Mouse (Mus musculus) heart, embryonic 15.5 days (tissue): ENCODE results near the gene Stfa1. TPM values are rescaled to one million over a fixed set of nuclear protein-coding genes. Genes with fewer than 3 reads are reported as not detected.
"Not testable (repeated sequence)": the region's sequence is repeated elsewhere in the genome, so short reads cannot be mapped to it uniquely, and the experiment has no call there.

Source experiments
- ATAC-seq: fragments of 200-750 bp; cut with Nextera tagmentation; replicated peaks from 2 replicates; pipeline ENCODE4 v1.8.0; 2017; ENCODE audit warnings: low read depth, moderate TSS enrichment; ENCODE audit not compliant: insufficient number of reproducible peaks, insufficient read depth, low FRiP score
- H3K27ac ChIP-seq: fragments of 300-500 bp; sonication (generic); 2 replicates; pipeline ENCODE4 v1.5.1; 2015; ENCODE audit warnings: mild to moderate bottlenecking, inconsistent platforms
- H3K27me3 ChIP-seq: fragments of 300-500 bp; sonication (generic); 2 replicates; pipeline ENCODE4 v1.6.1; 2015; ENCODE audit warnings: inconsistent platforms
- H3K36me3 ChIP-seq: fragments of 300-500 bp; sonication (generic); 2 replicates; pipeline ENCODE4 v1.6.1; 2015; ENCODE audit warnings: mild to moderate bottlenecking, inconsistent platforms
- H3K4me1 ChIP-seq: fragments of 300-500 bp; sonication (generic); replicated peaks from 2 replicates; pipeline ENCODE4 v1.6.1; 2015; ENCODE audit warnings: inconsistent platforms
- H3K4me2 ChIP-seq: fragments of 300-500 bp; sonication (generic); 2 replicates; pipeline ENCODE4 v1.6.1; 2015; ENCODE audit warnings: inconsistent platforms, mild to moderate bottlenecking, moderate library complexity
- H3K4me3 ChIP-seq: fragments of 300-500 bp; sonication (generic); 2 replicates; pipeline ENCODE4 v1.5.1; 2015; ENCODE audit warnings: mild to moderate bottlenecking, inconsistent platforms
- H3K9ac ChIP-seq: fragments of 300-500 bp; sonication (generic); 2 replicates; pipeline ENCODE4 v1.6.1; 2015; ENCODE audit warnings: mild to moderate bottlenecking, inconsistent platforms
- H3K9me3 ChIP-seq: fragments of 300-500 bp; sonication (generic); replicated peaks from 2 replicates; pipeline ENCODE4 v1.6.1; 2016; ENCODE audit warnings: inconsistent platforms
- WGBS: fragments of 180-500 bp; shearing (Covaris S2); methylation state at CpG from one replicate; pipeline ENCODE4 v1.1.7; 2015; ENCODE audit warnings: mixed read lengths; 5-methylcytosine and 5-hydroxymethylcytosine counted together
- polyA plus RNA-seq: library from polyadenylated mRNA; unstranded; fragments of >200 nt; fragmentation: Nextera tagmentation; extraction: Ambion mirVana; gene quantifications from 2 replicates; pipeline ENCODE4 v1.2.1, GENCODE M21; 2015

Stfa1 gene
- 4.0 and 6.2 TPM in 2 replicates for polyA plus RNA-seq

DNA sequence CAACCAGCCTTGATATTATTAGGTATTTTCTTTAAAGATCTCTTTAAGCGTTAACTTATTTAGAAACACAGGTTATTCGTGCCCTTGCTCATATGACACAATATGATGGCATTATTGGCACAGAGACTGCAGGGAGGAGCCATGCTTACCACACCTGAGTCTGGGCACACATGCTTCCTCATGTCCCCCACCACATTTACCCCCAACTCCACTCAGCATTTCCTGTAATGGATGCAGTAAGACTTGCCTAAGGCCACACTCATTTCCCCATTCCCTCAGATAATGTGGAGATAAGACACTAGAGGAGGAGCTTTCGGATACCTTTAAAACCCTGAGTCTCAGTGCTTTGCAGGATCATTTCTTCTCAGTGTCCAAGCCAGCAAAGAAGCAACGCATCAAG is at the start of gene Stfa1:
Gene Stfa1, plus strand, starts transcription at position 156 of the 400 bp plus-strand sequence.
- H3K36me3 ChIP-seq, H3K27me3 ChIP-seq, H3K4me2 ChIP-seq, H3K27ac ChIP-seq, H3K4me1 ChIP-seq, H3K9ac ChIP-seq, H3K4me3 ChIP-seq, H3K9me3 ChIP-seq, ATAC-seq: not testable (repeated sequence)
- 77% methylated on average over 4 of the region's 4 CpGs for WGBS

DNA sequence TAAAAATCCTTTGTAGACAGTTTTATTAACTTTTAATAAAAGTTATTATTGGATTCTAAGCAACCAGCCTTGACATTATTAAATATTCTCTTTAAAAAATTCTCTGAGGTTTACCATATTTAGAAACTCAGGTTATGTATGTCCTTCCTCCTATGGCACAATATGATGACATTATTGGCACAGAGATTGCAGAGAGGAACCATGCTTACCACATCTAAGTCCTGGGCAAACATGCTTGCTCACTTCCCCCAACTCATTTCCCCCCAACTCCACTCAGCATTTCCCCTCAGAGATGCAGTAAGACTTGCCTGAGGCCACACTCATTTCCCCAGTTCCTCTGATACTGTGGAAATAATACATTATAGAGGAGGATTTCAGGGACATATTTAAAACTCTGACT is 16.2 kb upstream of the Stfa1 start:
- not testable (repeated sequence) for H3K9me3 ChIP-seq, H3K27me3 ChIP-seq, H3K4me1 ChIP-seq, H3K36me3 ChIP-seq, H3K27ac ChIP-seq, H3K9ac ChIP-seq, ATAC-seq, H3K4me2 ChIP-seq, H3K4me3 ChIP-seq

DNA sequence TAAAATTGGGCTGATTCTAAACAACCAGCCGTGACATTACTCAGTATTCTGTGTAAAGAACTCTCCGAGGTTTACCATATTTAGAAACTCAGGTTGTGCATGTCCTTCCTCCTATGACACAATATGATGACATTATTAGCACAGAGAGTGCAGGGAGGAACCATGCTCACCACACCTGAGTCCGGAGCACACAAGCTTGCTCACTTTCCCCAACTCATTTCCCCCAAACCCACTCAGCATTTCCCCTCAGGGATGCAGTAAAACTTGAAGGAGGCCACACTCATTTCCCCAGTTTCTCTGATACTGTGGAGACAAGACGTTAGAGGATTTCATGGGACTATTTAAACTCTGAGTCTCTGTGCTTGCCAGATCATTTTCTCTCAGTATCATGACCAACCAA is 12.4 kb downstream of the Stfa1 start:
- H3K9ac ChIP-seq: no peak overlapping the region
- no peaks in the 10 kb centered on the region for H3K36me3 ChIP-seq
- no peak overlapping the region for H3K4me3 ChIP-seq
- H3K27me3 ChIP-seq: no peaks in the 10 kb centered on the region
- ATAC-seq: no peak
- no peaks in the 10 kb centered on the region for H3K4me1 ChIP-seq
- no peak overlapping the region for H3K4me2 ChIP-seq
- H3K27ac ChIP-seq: no peak overlapping the region
- no peaks in the 10 kb centered on the region for H3K9me3 ChIP-seq
- WGBS: 77% methylated on average over 4 of the region's 4 CpGs

DNA sequence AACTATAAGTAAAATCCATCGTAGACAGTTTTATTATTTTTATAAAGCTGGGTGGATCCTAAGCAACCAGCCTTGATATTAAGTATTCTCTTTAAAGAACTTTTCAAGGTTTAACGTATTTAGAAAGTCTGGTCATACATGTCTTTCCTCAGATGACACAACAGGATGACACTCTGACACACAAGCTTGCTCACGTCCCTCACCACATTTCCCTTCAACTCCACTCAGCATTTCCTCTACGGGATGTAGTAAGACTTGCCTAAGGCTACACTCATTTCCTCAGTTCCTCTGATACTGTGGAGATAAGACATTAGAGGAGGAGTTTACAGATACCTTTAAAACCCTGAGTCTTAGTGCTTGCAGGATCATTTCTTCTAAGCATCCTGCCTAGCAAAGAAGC is 30.9 kb downstream of the Stfa1 start:
- Histone ChIP-seq H3K27me3 (no peaks in the 10 kb centered on the region), H3K9ac (no peak overlapping the region), H3K9me3 (no peaks in the 10 kb centered on the region), H3K4me2 (no peak overlapping the region), H3K36me3 (no peaks in the 10 kb centered on the region), H3K4me3 (no peak overlapping the region), H3K4me1 (no peaks in the 10 kb centered on the region), H3K27ac (no peak overlapping the region)
- WGBS: 60% methylated on average over 4 of the region's 4 CpGs
- no peak for ATAC-seq

DNA sequence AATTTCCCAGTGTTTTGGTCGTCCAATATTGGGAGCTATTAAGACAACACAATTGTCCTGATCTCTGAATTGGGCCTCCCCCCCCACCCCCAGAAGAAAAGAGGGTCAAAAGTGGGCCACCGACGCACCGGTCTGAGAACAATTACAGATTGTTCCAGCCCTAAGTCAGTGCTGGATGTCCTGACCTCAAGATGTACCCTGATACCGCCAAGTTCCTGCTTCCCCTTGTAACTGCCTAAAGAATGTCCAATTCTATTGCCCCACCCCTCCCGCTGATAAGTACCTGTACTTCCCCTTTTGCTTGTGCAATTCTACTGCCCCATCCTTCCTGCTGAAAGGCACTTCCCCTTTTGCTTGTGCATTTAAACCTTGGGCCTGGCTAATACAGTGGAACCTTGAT is 39.4 kb downstream of the Stfa1 start:
- WGBS: 81% methylated on average over 6 of the region's 6 CpGs
- not testable (repeated sequence) for H3K36me3 ChIP-seq, H3K4me3 ChIP-seq, H3K4me1 ChIP-seq, ATAC-seq, H3K9me3 ChIP-seq, H3K27me3 ChIP-seq, H3K9ac ChIP-seq, H3K27ac ChIP-seq, H3K4me2 ChIP-seq

DNA sequence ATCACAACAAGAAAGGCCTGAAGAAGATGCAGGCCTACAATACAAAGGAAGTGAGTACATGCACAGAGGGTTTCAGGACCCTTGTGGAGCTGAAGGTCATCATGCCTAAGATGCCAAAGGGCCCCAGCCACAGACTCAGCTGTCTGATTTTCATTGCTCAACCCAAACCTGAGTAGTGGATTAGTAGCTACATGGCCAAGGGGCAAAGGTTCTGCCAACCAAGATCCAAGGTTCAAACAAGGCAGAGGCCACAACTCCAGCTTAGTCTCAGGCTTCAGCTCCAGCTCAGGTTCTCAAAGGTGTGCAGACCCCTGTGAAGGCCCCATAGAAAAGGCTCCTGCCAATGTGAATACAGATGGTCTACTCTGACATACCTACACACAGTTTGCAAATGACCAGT is 42.5 kb downstream of the Stfa1 start:
- H3K27ac ChIP-seq: no peak overlapping the region
- H3K27me3 ChIP-seq: no peaks in the 10 kb centered on the region
- H3K4me3 ChIP-seq: no peak overlapping the region
- no peaks in the 10 kb centered on the region for H3K9me3 ChIP-seq
- no peak overlapping the region for H3K9ac ChIP-seq
- no peaks in the 10 kb centered on the region for H3K36me3 ChIP-seq
- H3K4me2 ChIP-seq: no peak overlapping the region
- ATAC-seq: no peak
- H3K4me1 ChIP-seq: no peaks in the 10 kb centered on the region

DNA sequence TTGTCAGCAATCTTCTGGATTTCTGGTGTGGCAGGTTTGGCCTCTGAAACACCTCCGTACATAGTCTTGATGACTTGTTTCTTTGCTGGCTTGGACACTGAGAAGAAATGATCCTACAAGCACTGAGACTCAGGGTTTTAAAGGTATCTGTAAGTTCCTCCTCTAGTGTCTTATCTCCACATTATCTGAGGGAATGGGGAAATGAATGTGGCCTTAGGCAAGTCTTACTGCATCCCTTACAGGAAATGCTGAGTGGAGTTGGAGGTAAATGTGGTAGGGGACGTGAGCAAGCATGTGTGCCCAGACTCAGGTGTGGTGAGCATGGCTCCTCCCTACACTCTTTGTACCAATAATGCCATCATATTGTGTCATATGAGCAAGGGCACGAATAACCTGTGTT is 57.5 kb downstream of the Stfa1 start, which contains the start of gene BC117090:
Gene BC117090, minus strand, starts transcription at position 101 of the 400 bp plus-strand sequence.
- Histone ChIP-seq H3K4me3 (no peak within 1 kb of the TSS), H3K36me3 (no peaks in the 10 kb centered on the region), H3K4me1 (no peaks in the 10 kb centered on the region), H3K4me2 (no peak within 1 kb of the TSS), H3K9me3 (no peaks in the 10 kb centered on the region), H3K27me3 (no peaks in the 10 kb centered on the region), H3K27ac (no peak within 1 kb of the TSS), H3K9ac (no peak within 1 kb of the TSS)
- 69% methylated on average over 3 of the region's 3 CpGs for WGBS
- ATAC-seq: no peak

Other genes starting within 250 kb of the Stfa1 start
- gene Wdr5b, start 235.8 kb upstream of the Stfa1 start, polyA plus RNA-seq: 6.0 and 6.8 TPM in 2 replicates
- gene Fam162a, start 205.4 kb upstream of the Stfa1 start, polyA plus RNA-seq: 733 and 988 TPM in 2 replicates
- 64.5 and 90.8 TPM in 2 replicates for gene Ccdc58, start 205.3 kb upstream of the Stfa1 start, polyA plus RNA-seq
- gene Csta1, start 145.7 kb upstream of the Stfa1 start, polyA plus RNA-seq: not detected in 2 replicates
- 0.79 and 1.4 TPM in 2 replicates for gene Stfa2l1, start 120.1 kb upstream of the Stfa1 start, polyA plus RNA-seq
- gene Gm5483, start 92.7 kb upstream of the Stfa1 start, polyA plus RNA-seq: 1.7 and 2.6 TPM in 2 replicates
- gene Gm5416, start 66.5 kb upstream of the Stfa1 start, polyA plus RNA-seq: not detected in 2 replicates
- gene 2010005H15Rik, start 55.5 kb upstream of the Stfa1 start, polyA plus RNA-seq: not detected in 2 replicates
- not detected in 2 replicates for gene BC117090, start 57.4 kb downstream of the Stfa1 start, polyA plus RNA-seq
- 3.9 and 7.1 TPM in 2 replicates for gene BC100530, start 90.8 kb downstream of the Stfa1 start, polyA plus RNA-seq
- gene Stfa2, start 131.5 kb downstream of the Stfa1 start, polyA plus RNA-seq: 0.34 and 0.60 TPM in 2 replicates
- 1.5 and 1.9 TPM in 2 replicates for gene Stfa3, start 178.4 kb downstream of the Stfa1 start, polyA plus RNA-seq